Mouse (Mus musculus) v-Abl transformed pro-B cells (cell line): Measurements from ENCODE around the gene Esr1.

Experiments used
- in situ Hi-C, 2 experiments: fragments of 400-800 bp; cut with MboI; formaldehyde crosslinking; loops; one replicate each; pipeline ENCODE4 v1.15.1; 2025; ENCODE audit not compliant: unreplicated experiment in 2 of 2

Gene Esr1

DNA sequence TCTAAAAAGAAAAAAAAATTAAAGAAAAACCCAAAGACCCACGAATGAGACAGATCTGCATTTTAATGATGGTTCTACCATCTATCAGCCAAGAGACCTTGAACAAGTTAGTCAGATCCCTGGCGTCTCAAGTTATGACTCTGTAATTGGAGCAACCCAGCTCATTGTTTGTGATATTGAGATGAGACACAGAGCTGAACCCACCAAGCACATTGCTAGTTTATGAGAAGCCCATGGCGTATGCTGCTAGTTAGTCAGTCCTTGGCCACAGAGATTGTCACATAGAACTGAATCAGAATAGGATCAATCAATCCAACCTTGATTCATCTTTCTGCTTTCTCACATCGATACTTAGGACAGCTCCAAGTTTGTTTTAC, 165.3 kb downstream of the Esr1 start:
- in situ Hi-C loops, result loop anchor here (5.0 to 25.0 kb wide), 6 partner anchors 91 to 514 kb away; partner anchors contain the start of genes Esr1 (in 2 of the 2) and Akap12 (in 1 of the 2)

DNA sequence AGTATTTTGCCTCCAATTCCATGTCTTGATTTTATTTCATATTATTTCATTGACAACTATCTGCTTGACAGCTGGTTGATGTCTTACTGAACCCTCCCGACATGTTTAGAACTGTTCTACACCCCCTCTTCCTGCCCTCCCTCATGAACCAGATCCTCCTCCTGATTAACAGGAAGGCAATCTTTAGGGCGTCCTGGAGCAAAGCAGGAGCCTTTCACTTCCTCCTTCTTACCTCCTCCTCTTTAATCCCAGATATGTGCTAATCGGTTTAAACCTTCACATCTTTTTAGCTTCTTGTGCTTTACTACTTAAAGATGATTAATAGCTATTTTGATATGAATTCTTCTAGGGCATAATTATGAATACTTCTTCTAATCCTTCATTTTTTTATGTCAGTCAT, 166.6 kb downstream of the Esr1 start:
- in situ Hi-C loops, result loop anchor here (5.0 to 25.0 kb wide), 6 partner anchors 89 to 516 kb away; partner anchors contain the start of genes Esr1 (in 2 of the 2) and Akap12 (in 1 of the 2)

DNA sequence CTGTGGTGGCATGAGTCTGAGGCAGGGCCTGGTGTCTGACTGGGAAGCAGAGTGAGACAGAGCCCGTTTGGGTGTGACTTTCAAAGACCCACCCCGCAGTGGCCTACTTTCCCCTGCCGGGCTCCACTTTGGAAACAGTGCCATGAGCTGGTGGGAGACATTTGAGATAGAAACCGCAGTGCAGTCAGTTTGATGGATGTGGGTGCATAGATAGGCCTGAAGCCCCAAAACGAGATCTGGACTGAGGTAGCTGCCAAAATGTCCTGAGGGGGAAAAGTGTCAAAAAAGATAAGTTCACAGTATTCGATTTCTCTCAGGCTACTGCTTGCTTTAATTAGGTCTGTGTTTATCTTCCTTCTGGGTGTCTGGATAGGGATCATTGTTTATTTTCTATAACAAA, 169.5 kb downstream of the Esr1 start:
- in situ Hi-C loops, result loop anchor here in 1 of 2 experiments (5.0 to 25.0 kb wide), 2 partner anchors 104 to 519 kb away; partner anchors contain the start of gene Akap12

- in situ Hi-C loops, result loop anchor here in 1 of 2 experiments (25.0 kb wide), 1 partner anchor 525 kb away; the partner anchor contains the start of gene Akap12
These were observed 175.7 kb downstream of the Esr1 start for GRCm38 (mm10) chr10:4787003-4787628.

GRCm38 (mm10) chr10:4798268-4798808, 186.9 kb downstream of the Esr1 start:
- in situ Hi-C loops, result loop anchor here in 1 of 2 experiments (10.0 to 25.0 kb wide), 2 partner anchors 536 kb away; partner anchors contain the start of gene Akap12

DNA sequence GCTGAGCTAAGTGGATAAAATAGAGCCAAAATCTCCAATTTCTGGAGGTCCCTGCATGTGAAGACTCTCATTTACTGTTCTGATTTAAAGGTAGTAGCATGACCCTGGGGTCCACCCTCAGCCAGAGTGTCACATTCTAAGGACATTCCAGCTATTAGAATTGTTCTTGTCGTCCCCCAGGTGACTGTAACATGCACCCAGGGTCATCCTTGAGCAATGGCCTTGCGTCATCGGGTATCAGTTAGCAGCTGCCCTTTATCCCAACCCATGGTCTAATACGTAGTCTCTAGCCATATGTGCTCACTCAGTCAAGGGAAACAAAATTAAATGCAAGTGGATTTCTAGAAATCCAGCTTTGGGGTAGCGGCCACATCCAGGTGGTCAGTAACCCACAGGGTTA, 213.0 kb downstream of the Esr1 start:
- in situ Hi-C loops, result no loop called here

DNA sequence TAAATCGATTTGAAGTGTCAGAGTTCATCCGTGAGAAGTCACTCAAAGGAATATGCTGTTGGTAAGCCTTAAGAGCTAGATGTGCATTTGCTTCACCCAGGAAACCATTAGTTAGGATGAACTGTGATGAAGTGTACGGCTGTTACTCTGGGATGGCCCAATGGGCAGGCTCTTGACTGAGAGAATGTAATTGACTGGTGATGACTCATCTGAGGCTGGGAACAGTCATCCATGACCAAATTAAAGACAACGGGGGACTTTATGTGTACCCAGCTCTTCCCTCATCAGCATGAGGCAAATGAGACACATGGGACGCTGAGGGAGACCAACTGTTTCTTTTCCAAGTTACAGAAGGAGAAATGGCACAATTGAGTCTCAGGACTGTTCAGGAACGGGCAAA, 219.2 kb downstream of the Esr1 start:
- in situ Hi-C loops, result no loop called here

GRCm38 (mm10) chr10:4838099-4838498, 226.7 kb downstream of the Esr1 start:
- in situ Hi-C loops, result no loop called here

DNA sequence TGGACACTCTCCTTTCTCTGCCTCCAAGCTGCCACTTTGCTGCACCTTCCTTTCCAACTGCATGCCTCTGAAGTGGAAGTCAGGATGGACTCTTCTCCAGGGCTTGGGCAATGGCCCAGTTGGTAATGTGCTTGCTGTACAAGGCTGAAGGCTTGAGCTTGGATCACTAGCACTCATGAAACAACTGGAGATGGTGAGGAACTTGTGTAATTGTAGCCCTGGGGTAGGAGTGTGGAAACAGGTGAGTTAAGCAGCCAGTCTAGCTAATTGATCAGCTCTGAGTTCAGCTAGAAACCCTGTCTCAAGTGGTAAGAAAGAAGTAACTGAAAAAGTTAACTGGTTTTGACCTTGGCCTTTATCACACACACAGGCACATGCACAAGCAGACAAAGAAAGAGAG, 229.6 kb downstream of the Esr1 start:
- in situ Hi-C loops, result loop anchor here in 1 of 2 experiments (10.0 kb wide), 1 partner anchor 416 kb away; no protein-coding TSS in a partner anchor

- in situ Hi-C loops, result loop anchor here in 1 of 2 experiments (10.0 kb wide), 1 partner anchor 423 kb away; no protein-coding TSS in a partner anchor
These were observed 236.1 kb downstream of the Esr1 start for GRCm38 (mm10) chr10:4847523-4847922.

DNA sequence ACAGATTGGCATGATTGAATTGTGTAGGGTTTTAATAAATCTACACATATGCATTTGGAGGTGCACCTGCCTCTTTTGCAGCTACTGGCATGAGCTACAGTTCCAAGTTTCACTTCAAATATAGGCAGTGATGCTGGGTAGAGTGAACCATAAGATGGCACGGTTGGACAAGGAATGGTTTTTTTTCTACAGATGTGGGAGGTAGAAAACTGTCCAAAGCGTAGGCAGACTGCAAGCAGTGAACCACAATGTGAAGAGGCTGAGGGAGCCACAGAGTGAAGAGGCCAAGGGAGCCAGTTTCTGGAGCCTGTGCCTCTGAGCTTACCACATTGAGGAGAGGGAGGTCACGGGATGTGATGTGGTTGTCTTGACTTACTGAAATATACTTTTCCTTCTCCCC, 238.5 kb downstream of the Esr1 start:
- in situ Hi-C loops, result loop anchor here in 1 of 2 experiments (10.0 kb wide), 1 partner anchor 425 kb away; no protein-coding TSS in a partner anchor

DNA sequence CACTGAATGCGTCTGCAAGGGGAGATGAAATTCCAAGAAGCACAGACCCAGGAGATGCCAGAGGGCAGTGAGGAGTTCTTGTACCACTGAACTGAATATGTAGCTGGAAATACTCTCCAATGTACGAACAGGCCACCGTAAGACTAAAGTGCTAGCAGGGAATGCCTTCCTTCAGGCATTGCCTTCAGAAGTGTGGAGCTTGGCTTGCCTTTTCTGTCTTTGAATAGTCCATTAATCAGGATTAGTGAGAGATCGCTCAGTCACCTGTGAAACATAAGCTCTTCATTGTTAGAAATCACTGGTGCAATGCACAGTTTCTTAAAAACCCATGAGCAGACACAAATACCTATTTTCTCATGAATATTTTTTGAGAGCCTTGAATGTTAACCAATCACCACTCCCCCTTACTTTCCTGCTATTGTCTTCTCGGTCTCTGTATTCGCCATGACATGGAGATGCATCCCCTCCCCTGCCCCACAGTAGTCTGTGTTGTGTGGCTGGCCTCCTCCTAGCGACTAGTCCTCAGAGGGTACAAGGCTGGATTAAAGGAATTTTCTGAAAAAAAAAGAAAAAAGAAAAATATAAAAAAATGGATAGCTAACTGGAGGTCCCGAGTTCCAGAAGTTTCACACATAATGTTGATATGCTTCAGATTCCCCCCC, 263.8 kb downstream of the Esr1 start:
- in situ Hi-C loops, result no loop called here

GRCm38 (mm10) chr10:4881391-4881790, 270.0 kb downstream of the Esr1 start:
- in situ Hi-C loops, result no loop called here

DNA sequence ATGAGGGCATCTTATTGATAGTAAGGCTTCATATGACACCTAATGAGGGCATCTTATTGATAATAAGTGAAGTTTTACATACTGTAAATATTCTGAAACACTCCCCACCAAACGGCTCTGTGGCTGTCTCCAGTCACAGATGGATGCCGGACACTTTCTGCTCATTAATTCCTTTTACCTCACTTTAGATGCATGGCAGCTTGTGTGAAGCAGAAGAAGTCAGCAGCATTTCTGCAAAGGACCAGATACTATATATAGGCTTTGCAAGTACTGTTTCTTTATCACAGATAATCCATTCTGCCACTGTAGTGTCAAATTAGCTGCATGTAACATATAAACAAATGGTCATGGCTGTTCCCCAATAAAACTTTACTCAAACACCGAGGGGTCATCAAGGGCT, 274.1 kb downstream of the Esr1 start:
- in situ Hi-C loops, result no loop called here

DNA sequence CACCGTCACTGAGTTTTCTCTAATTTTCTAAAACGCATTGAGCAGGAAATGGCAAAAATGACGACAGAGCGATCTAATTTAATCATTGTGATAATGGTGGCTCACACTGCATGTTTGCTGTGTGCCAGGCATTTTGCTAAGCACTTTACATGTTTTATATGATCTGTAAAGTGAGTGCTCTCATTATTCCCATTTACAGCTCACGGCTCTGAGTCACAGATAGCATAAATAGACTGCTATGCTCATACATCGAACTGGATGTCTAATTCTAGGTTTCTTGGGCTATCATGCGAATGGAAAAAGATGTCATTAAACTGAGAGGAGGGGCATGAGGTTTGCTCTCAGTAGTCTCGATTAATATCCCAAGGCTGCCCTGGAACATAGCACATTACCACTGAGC, 274.6 kb downstream of the Esr1 start:
- in situ Hi-C loops, result no loop called here

DNA sequence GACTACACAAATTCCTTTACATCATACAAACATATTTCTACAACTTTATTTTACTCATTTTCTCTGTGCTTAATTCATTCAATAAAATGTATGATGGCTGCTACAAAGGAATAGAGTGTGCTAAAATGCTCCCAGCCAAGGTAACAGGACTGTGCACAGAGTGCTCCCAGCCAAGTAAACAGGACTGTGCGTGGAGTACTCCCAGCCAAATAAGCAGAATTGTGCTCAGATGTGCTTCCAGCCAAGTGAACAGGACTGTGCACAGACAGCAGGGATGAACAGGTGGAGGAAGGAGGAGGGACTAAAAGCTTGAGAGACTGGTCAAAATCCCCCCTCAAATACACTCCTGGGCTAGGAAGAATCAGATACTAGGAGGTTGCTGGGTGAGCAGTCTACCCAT, 282.1 kb downstream of the Esr1 start:
- in situ Hi-C loops, result no loop called here

DNA sequence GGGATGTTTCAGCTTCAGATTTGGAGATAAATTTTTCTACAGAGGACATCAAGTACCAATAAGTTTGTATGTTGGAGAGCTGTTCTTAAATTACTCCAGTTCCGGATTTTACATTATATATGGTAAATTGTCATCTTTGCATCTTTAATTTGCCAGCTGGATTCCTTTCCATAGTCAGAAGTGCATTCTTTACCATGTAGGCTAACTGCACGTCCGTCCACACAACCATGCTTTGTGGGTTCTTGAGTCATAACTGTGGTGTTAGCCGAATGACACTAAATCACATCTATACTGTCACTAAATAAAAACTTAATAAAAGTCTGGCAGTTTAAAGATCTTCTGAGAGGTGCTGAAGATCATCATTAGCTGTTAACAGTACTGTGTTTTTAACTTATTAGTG, 286.4 kb downstream of the Esr1 start:
- in situ Hi-C loops, result no loop called here

DNA sequence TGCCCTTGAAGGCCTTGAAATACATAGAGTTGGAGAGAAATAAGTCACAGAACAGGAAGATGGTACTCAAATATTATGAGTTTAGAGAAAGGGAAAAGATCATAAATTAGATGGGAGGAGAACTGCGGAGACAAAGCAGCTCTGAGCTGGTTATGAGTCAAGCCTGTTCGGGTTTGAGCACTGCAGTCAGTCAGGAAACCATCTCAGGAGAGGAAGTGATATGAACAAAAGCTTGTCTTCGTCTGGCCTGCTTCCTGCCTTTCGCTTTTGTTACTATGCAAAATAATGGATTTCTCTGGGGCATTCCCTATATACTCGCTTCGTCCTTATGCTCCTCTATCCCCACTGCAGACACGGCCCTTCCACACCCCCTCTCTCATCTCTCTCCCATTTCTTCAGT, 288.9 kb downstream of the Esr1 start:
- in situ Hi-C loops, result no loop called here

DNA sequence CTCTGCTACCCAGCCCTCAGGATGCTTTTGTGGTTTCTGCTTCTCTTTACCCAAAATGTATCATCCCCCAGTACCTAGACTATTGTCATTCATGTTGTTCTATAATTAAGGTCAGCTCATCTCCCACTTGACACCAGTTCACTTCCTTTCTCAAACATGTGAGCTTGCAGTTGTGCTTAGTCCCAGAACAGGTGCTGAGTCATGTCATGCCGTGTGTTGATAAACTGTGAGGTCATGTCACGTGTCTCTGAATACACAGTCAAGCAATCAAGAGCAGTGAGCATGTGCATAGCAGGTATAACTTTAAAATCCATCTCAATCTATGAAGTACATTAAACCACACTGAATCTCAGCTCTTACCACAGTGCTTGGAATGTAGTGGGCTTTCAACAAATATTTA, 297.9 kb downstream of the Esr1 start:
- in situ Hi-C loops, result no loop called here

DNA sequence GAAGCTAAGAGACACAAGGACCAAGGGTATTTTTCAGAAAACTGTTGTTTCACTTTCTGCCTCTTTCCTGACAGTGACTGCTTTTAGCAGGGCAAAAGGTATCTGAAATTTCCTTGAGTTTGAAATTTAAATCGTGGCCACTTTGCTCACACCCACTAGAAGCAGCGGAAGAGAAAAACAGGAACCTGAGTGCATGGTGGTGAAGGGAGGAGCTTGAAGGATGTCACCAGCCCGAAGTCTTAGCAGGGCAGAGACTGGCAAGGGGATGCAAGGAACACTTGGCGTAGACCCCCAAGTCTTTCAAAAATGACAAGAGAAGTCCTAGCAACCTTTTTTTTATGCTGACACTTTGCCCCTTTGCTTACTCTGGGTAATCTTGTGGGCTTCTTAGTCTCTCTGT, 299.1 kb downstream of the Esr1 start:
- in situ Hi-C loops, result no loop called here

DNA sequence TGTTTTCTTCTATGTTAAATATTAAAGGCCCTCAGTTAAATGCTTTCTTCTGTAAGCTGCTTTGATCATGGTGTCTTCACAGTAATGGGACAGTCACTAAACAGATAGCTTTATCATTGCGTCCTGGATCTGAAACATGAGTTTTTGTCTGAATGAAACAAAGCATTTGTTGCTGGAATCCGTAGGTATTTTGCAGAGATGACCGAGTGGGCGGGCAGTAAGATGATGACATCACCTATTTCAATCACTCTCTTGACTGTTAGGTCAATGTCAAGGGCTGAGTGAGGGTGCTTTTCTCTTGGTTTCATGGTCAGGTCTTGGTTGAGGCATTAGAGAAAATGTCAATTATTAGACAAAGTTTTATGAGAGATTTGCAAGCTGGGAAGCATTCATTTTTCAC, 307.7 kb downstream of the Esr1 start:
- in situ Hi-C loops, result no loop called here

GRCm38 (mm10) chr10:4923616-4924015, 312.2 kb downstream of the Esr1 start:
- in situ Hi-C loops, result no loop called here
